Mouse (Mus musculus) monocyte, adult 2 months (primary cell): ENCODE results near the gene Clptm1.

Experiments
- DNase-seq, 2 experiments: peaks; one replicate each; pipeline ENCODE4 v3.0.0; 2022; ENCODE audit warnings: low spot score in 2 of 2, low read depth in 1 of 2

Clptm1 gene

DNA sequence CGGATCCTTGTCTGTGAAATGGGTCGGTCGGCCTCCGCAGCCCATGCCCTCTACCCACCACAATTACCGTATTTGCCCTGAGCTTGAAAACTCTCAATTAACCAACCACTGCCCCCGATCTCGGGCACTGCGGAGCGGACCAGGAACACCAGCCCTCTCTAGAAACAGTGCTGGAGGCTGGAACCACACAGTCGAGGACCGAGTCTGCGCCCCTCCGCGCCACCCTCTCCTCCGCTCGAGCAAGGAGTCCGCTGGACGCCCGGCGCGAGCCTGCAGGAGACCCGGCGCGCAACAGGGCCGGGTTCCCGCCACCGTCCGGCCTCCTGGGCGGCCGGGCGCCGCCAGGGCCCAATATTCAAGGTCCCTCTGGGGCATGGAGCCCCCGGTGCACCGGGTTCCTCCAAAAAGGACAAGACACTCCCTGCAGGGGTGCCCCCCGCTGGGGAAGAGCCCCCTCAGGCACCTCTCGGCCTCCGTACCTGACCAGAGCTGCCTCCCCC, 328 bp downstream of the Clptm1 start:
- no peak for DNase-seq

- no peak for DNase-seq
These were observed 893 bp downstream of the Clptm1 start for GRCm38 (mm10) chr7:19663940-19664339.

- DNase-seq = no peak
These were observed 12.2 kb downstream of the Clptm1 start for GRCm38 (mm10) chr7:19652614-19653013.

GRCm38 (mm10) chr7:19651063-19651786, 13.6 kb downstream of the Clptm1 start:
- DNase-seq = no peak

- no peak for DNase-seq
These were observed 23.6 kb downstream of the Clptm1 start for GRCm38 (mm10) chr7:19641223-19641622.

GRCm38 (mm10) chr7:19635074-19635827, 29.6 kb downstream of the Clptm1 start:
- DNase-seq = no peak

GRCm38 (mm10) chr7:19634591-19634990, 30.2 kb downstream of the Clptm1 start:
- DNase-seq = no peak

GRCm38 (mm10) chr7:19633855-19634254, 31.0 kb downstream of the Clptm1 start:
- DNase-seq = no peak

DNA sequence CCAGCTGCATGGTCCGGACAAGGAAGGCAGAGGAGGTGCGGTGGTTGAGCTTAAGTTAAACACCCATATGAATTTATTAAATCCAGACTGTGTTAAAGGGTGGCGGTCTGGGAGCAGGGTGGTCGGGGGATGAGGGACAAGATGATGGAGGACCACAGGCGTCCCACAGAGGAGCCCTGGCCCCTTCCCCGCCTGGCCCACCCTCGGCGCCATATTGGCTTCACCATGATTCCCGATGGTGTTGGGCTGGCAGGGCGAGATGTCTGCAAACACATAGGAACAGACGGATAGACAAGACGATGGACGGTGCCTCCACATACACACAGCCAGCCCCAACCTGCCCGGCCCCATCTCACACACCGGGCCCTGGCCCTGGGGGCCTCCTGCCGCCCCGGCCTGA, 31.6 kb downstream of the Clptm1 start:
- no peak for DNase-seq

- DNase-seq = no peak
These were observed 32.1 kb downstream of the Clptm1 start for GRCm38 (mm10) chr7:19632720-19633119.

DNA sequence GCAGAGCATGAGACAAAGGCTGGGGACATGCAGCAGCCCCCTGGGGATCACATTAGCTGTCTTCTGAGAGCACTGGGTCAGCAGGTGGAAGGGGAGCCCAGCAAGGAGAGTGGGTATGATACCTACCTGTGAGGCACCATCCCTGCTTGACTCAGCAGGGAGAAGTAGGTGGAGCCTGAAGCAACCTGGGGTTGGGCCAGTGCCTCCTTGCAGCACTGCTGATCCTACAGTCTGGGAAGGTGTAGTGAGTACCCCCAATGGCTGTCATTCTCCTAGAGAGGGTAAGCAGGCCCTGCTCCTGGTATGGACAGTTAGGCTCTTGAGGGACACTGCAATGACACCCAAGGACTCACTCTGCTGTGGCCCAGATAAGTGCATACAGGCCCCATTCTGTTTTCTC, 32.6 kb downstream of the Clptm1 start:
- DNase-seq = no peak

DNA sequence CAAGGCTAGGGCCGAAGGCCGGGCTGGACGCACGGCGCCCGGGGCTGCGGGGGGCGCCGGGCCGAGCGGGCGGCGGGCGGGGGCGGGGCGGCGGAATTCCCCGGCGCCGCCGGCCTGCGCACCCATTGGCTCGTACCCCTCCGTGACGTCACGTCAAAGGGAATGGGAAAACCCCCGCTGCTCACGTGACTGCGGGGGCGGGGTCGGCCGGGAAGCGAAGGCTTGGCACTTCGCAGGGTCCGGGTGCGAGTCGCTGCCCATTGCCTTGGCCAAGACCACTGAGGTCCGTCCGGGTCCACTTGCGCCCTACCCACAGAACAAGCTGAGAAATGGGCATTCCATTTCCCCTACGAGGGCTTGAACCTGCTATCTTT, 35.5 kb downstream of the Clptm1 start, which contains the start of gene Relb:
TSS of gene Relb (minus strand) at position 78 of the 374 bp plus-strand sequence.
- peak; percentile 71 to 89 for DNase-seq

GRCm38 (mm10) chr7:19628536-19629360, 36.1 kb downstream of the Clptm1 start:
- DNase-seq = peak; percentile 95 to 97

DNA sequence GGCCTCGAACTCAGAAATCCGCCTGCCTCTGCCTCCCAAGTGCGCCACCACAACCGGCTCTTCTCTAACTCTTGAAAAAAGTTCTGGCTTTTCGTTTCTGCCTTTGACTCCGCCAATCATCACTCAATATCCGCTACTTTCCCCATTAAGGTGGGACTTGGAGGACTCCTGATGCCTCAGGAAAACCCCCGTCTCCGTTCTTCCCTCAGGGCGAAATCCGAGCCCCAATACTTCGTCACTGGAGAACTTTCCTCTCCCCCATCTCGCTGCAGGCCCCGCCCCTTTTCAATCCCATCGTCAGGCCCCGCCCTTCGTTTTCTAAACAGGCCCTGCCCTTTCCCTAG, 36.7 kb downstream of the Clptm1 start:
- DNase-seq = no peak

- DNase-seq = no peak
These were observed 37.1 kb downstream of the Clptm1 start for GRCm38 (mm10) chr7:19627721-19628120.

- DNase-seq = no peak
These were observed 41.4 kb downstream of the Clptm1 start for GRCm38 (mm10) chr7:19623433-19623832.

DNA sequence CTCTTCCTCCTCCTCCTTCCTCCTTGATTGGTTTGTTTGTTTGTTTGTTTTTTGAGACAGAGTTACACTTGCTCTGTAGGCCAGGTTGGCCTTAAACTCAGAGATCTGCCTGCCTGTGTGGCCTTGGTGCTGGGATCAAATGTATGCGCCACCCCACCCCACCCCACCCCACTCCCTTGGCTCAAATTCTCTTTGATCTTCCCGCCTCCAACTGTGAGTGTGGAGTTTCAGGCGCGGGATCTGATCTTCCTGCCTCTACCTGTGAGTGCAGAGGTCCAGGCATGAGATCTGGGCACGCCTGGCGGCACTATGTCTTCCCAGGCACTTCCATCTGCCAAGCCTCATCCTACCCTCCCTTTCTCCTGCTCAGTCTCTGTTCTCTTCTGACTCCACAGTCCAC, 42.6 kb downstream of the Clptm1 start:
- no peak for DNase-seq

DNA sequence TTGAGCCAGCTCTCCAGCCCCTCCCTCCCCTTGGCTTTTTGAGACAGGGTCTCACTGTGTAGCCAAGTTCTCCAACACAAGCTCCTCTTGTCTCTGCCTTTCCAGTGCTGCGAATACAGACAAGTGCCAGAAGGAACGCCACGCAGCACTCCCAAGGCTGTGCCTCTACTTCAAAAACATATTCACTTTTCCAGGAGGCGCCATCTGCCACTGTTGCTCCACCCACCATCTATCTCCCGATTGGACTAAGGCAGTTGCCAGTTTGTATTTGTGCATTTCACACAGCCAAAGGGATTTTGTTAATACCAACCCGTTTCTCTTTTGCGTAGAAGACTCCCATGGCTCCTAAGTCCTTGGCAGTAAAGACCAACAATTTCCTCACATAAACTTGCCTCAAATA, 44.0 kb downstream of the Clptm1 start:
- no peak for DNase-seq

DNA sequence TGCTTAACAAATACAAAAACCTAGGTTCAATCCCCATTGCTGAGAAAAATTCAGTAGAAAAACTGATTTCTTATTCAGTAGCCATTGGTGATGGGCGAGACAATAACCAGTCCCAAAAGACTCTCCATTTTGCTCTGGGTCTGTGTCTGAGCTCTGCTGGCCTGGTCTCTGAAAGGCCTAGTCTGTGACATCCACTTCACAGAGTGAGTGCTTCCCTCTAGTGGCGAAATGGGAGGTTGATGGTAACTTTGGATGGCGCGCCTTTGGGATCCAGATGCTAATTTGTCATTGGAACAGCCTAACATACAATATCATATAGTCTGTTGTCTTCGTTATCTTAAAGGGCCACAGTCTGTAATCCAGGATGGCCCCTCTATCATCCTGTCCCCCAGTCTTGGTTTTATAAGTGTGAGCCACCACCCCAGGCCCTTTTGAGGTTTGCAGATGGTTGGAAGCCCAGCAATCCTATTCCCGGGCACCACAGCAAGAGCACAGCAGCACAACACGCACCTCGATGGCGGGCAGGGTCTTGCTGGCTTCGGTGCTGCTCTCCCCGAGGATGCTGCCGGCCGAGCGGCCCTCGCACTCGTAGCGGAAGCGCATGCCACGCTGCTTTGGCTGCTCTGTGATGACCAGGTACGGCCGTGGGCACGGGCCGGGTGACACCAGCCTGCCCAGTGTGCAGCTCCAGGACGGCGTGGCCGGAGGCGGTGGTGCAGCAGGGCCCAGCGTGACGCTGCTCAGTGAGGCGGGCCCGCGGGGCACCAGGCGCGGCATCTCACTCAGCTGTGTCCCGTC, 45.6 kb downstream of the Clptm1 start:
- peak; percentile 40 to 56 for DNase-seq

DNA sequence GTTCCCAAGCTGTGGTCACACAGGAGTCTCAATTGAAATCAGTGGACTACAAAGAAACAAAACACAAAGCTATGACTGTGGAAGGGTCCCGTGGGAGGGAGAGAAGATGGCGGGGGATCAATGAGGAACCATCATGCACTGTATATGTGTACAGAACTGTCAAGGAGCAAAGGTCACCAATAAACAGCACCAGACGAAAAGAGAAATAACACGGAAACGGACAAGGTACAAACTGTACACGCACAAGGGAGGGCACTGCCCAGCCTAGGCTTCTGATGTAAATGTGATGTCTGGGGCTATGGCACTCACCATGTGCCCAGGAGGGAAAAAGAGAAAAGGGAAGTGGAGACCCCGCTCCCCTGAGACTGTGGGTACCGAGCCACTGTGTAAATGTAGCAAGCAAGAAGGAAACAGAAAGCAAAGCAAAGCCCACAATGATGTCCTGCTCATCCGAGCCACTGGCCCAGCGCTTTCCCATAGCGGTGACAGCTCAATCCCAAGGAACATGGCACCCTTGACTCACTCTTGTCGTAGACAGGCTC, 49.7 kb downstream of the Clptm1 start:
- DNase-seq = no peak

DNA sequence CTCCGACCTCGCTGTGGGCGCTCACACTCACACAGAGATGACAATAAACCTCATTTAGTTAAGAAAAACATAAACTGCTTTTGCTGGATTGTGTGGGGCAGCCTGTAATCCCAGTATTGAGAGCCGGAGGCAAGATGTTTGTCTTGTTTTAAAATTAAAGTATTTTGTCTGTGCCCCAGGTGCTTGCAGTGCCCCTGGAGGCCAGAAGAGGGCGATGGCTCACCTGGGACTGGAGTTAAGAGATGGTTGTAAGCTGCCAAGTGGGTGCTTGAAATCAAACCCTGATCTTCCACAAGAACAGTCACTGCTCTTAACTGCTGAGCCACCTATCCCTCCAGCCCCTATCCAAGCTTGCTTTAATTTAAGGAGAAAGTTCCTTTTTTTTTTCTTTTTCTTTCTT, 53.9 kb downstream of the Clptm1 start:
- no peak for DNase-seq
